Mouse (Mus musculus): ENCODE measurements at regions not wholly inside any gene's neighbourhood (a gene's known extent, or its start where the extent isn't known, plus 50 kb on each side); places are given as distances from the start of the nearest gene placed in this dataset.
A peak's percentile ranks its signal among the peaks of the same experiment; 100 is the strongest.

DNA sequence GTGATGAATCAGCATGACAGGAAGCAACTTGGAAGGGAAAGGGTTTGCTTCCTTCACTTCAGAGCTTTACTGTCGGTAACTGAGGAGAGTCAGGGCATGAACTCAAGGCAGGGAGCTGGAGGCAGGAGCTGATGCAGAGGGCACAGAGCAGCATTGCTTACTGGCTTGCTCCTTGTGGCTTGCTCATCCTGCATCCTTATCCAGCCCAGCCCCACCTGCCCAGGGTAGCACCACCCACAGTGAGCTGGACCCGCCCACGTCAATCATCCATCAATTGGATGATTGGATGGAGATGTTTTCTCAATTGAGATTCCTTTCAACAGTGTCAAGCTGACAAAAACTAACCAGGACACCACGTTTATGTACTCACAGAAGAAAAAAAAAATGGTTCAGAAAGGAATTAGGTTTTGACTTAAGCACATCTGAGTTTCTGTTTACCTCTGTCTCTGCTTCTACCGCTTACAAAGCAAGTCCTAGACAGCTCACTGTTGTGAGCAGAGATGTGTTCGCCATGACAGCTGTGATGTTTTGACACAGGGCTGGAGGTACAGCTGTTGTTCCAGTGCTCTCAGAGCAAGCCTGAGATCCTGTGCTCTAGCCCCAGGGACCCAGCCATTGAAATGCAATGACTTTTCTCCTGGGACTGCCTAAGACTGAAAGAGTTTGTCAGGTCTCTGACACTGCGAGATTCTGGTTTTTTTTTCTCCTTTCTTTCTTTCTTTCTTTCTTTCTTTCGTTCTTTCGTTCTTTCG, 186.6 kb upstream of the Hes1 start:
- ATAC-seq (replicated peaks; ENCODE audit: low FRiP score, low read depth) (no peak), DNase-seq (ENCODE audit: low spot score) (no peak)
- no peak overlapping the region for H3K27ac ChIP-seq
- H3K4me1 ChIP-seq (replicated peaks; ENCODE audit: insufficient read depth, low read length) = peaks cover 7% of the 10 kb centered on the region
- H3K4me3 ChIP-seq (replicated peaks; ENCODE audit: low read depth, low read length) = no peak overlapping the region
- 43% methylated on average over 10 of the region's 10 CpGs for WGBS
- no peaks in the 10 kb centered on the region for H3K9me3 ChIP-seq (replicated peaks; ENCODE audit: low read length)
- H3K9ac ChIP-seq (ENCODE audit: low read depth, low read length) = no peak overlapping the region
- no peak overlapping the region for H3K4me2 ChIP-seq (ENCODE audit: low read length)
- no peak for TF ChIP-seq CTCF (IDR thresholded peaks at IDR 0.05; ENCODE audit: low read depth)
- H3K36me3 ChIP-seq (ENCODE audit: insufficient read depth, low read length) = no peaks in the 10 kb centered on the region
- H3K27me3 ChIP-seq (ENCODE audit: insufficient read depth, low read length) = no peaks in the 10 kb centered on the region

DNA sequence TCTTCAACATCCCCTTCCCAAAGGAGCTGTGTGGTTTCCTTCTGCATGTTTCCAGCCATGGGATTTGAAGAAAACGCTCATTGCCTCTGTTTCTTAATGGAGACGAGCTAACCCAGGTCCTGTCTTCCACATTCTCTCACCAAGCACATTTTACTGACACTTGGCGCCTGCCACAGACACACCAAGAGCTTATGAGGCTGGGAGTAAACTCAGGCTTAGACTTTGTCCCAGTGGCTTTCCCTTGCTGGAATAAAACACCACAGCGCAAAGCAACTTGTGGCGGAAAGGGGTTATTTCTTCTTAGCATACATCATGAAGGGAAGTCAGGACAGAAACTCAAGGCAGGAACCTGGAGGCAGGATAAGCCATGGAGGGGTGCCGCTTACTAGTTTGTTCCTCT, 184.5 kb upstream of the Hes1 start:
- no peak for ATAC-seq (replicated peaks; ENCODE audit: low FRiP score, low read depth)
- no peak for DNase-seq (ENCODE audit: low spot score)
- Histone ChIP-seq H3K36me3 (ENCODE audit: insufficient read depth, low read length) (no peaks in the 10 kb centered on the region), H3K27ac (no peak overlapping the region), H3K4me1 (replicated peaks; ENCODE audit: insufficient read depth, low read length) (peaks cover 15% of the 10 kb centered on the region), H3K9ac (ENCODE audit: low read depth, low read length) (no peak overlapping the region), H3K27me3 (ENCODE audit: insufficient read depth, low read length) (no peaks in the 10 kb centered on the region), H3K4me3 (replicated peaks; ENCODE audit: low read depth, low read length) (no peak overlapping the region), H3K9me3 (replicated peaks; ENCODE audit: low read length) (no peaks in the 10 kb centered on the region), H3K4me2 (ENCODE audit: low read length) (no peak overlapping the region)
- TF ChIP-seq CTCF (IDR thresholded peaks at IDR 0.05; ENCODE audit: low read depth) = no peak
- 83% methylated on average over 6 of the region's 6 CpGs for WGBS

DNA sequence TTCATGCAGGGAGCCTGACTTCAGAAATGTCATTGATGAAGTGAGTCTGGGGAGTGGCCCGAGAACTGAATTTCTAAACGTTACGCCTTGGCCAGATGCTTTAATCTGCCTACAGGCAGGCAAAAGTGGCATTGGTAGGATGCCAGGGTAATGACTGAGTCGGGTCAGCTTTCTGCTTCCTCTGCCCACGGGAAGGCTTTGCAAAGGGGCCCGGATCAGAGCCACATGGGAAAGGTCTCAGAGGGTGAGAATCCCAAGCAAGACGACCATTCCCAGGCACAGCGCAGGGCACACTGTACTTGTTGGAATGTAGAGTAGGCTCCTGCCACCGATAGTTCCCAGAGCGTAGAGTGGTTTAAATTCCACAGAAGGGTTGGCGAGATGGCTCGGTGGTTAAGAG, 182.7 kb upstream of the Hes1 start:
- Histone ChIP-seq H3K9ac (ENCODE audit: low read depth, low read length) (no peak overlapping the region), H3K4me3 (replicated peaks; ENCODE audit: low read depth, low read length) (no peak overlapping the region), H3K27me3 (ENCODE audit: insufficient read depth, low read length) (no peaks in the 10 kb centered on the region), H3K36me3 (ENCODE audit: insufficient read depth, low read length) (no peaks in the 10 kb centered on the region), H3K4me2 (ENCODE audit: low read length) (no peak overlapping the region), H3K27ac (no peak overlapping the region), H3K9me3 (replicated peaks; ENCODE audit: low read length) (no peaks in the 10 kb centered on the region), H3K4me1 (replicated peaks; ENCODE audit: insufficient read depth, low read length) (peaks cover 17% of the 10 kb centered on the region)
- ATAC-seq (replicated peaks; ENCODE audit: low FRiP score, low read depth) (no peak), DNase-seq (ENCODE audit: low spot score) (no peak)
- WGBS = 44% methylated on average over 12 of the region's 12 CpGs
- TF ChIP-seq CTCF (IDR thresholded peaks at IDR 0.05; ENCODE audit: low read depth) = no peak

DNA sequence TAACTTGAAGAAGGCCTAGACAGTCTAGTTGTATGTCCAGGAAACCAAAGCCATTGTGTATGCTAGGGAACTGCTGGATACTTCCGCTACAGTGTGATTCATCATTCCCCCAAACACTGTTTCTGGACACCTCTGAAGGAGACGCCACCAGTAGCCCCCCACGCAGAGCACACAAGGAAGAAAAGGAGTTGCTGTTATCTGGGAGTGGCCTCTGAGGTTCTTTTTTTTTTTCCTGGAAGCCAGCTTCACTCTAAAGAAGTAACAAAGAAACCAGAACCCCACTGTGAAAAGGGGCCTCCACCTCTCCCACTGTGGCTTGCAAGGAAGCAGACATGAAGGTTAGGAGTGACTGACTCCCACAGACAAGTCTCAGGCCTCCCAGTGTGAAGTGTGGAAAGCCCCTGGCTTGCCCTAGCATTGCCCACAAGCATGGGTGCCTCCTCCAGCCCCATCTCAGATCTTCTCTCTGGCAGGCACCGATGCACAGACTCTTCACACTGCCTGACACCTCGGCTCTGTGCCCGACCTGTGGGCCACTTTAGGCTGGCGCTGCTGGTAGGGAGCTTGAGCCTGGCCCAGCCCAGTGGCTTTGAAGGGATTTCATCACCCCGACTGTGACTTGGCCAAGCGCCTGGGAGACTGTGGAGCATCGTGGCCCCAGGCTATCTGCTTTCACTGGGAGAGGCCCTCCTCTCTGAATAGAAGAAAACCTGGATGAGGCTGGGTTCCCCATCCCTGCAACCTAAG, 181.8 kb upstream of the Hes1 start:
- H3K27me3 ChIP-seq (ENCODE audit: insufficient read depth, low read length) = no peaks in the 10 kb centered on the region
- no peaks in the 10 kb centered on the region for H3K9me3 ChIP-seq (replicated peaks; ENCODE audit: low read length)
- no peaks in the 10 kb centered on the region for H3K36me3 ChIP-seq (ENCODE audit: insufficient read depth, low read length)
- peak; percentile 59 for DNase-seq (ENCODE audit: low spot score)
- no peak for TF ChIP-seq CTCF (IDR thresholded peaks at IDR 0.05; ENCODE audit: low read depth)
- no peak overlapping the region for H3K9ac ChIP-seq (ENCODE audit: low read depth, low read length)
- no peak overlapping the region for H3K4me3 ChIP-seq (replicated peaks; ENCODE audit: low read depth, low read length)
- WGBS = 21% methylated on average over 10 of the region's 10 CpGs
- no peak for ATAC-seq (replicated peaks; ENCODE audit: low FRiP score, low read depth)
- no peak overlapping the region for H3K4me2 ChIP-seq (ENCODE audit: low read length)
- H3K4me1 ChIP-seq (replicated peaks; ENCODE audit: insufficient read depth, low read length) = peaks cover 19% of the 10 kb centered on the region
- H3K27ac ChIP-seq = no peak overlapping the region

DNA sequence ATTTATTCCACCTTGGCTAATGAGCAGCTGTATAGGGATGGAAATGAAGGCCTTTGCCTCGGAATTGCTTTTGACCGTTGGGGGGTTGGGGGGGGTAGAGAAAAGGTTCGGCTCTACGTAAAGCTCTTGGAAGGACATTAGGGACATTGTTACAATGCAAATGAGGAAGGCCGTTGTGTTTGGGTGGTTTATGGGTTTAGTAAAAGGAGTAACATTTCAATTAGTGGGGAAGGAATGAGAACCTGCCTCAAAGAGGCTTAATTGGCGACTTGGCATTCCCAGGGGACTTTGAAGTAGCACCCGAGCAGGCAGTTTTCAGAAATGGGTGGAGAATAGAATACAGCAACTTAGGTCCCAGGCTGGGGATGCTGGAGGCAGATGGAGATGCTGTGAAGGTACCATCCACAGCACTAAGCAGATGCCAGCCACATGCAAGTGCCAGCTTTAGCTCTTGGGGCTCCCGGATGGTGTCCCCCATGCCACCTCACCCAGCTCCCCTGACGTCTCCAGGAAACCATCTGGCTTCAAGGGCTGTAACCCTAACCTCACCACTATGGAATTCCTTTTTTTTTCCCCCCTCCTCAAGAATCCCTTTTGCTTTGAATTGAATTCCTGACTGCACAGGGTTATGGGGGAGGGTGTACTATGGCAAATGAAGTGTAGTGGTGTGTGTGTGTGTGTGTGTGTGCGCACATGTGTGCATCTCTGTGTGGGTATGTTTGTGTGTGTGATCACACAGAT, 180.8 kb upstream of the Hes1 start:
- no peaks in the 10 kb centered on the region for H3K9me3 ChIP-seq (replicated peaks; ENCODE audit: low read length)
- no peak for TF ChIP-seq CTCF (IDR thresholded peaks at IDR 0.05; ENCODE audit: low read depth)
- no peak overlapping the region for H3K9ac ChIP-seq (ENCODE audit: low read depth, low read length)
- no peaks in the 10 kb centered on the region for H3K36me3 ChIP-seq (ENCODE audit: insufficient read depth, low read length)
- 38% methylated on average over 10 of the region's 10 CpGs for WGBS
- no peaks in the 10 kb centered on the region for H3K27me3 ChIP-seq (ENCODE audit: insufficient read depth, low read length)
- H3K4me3 ChIP-seq (replicated peaks; ENCODE audit: low read depth, low read length) = no peak overlapping the region
- DNase-seq (ENCODE audit: low spot score) (peak; percentile 61), ATAC-seq (replicated peaks; ENCODE audit: low FRiP score, low read depth) (0 out of 2 replicates have a peak, but pooled peaks have one; percentile 41)
- no peak overlapping the region for H3K27ac ChIP-seq
- H3K4me1 ChIP-seq (replicated peaks; ENCODE audit: insufficient read depth, low read length) = peaks cover 19% of the 10 kb centered on the region
- no peak overlapping the region for H3K4me2 ChIP-seq (ENCODE audit: low read length)

DNA sequence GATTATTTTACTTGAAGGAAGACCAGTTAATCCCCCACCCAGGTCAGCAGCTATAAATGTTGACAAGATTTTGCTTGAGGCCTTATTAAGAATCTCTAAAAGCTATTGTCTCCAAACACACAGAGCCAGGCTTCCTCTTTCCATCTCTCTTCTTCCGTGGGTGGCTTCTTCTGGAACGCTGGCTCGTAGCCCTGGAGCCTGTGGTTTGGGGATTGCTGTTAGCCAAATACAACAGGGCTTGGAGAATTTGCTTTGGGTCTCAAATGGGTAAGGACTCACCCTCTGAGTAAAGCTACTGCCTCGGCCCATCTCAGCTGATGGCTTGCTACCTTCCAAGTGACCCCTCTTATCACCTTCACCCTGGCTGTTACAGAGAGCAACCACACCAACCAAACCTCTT, 179.3 kb upstream of the Hes1 start:
- H3K9ac ChIP-seq (ENCODE audit: low read depth, low read length) = no peak overlapping the region
- no peak overlapping the region for H3K4me2 ChIP-seq (ENCODE audit: low read length)
- 80% methylated on average over 4 of the region's 4 CpGs for WGBS
- no peak for TF ChIP-seq CTCF (IDR thresholded peaks at IDR 0.05; ENCODE audit: low read depth)
- no peaks in the 10 kb centered on the region for H3K27me3 ChIP-seq (ENCODE audit: insufficient read depth, low read length)
- H3K36me3 ChIP-seq (ENCODE audit: insufficient read depth, low read length) = no peaks in the 10 kb centered on the region
- H3K27ac ChIP-seq = no peak overlapping the region
- peaks cover 24% of the 10 kb centered on the region for H3K4me1 ChIP-seq (replicated peaks; ENCODE audit: insufficient read depth, low read length)
- ATAC-seq (replicated peaks; ENCODE audit: low FRiP score, low read depth) (no peak), DNase-seq (ENCODE audit: low spot score) (no peak)
- H3K9me3 ChIP-seq (replicated peaks; ENCODE audit: low read length) = no peaks in the 10 kb centered on the region
- no peak overlapping the region for H3K4me3 ChIP-seq (replicated peaks; ENCODE audit: low read depth, low read length)

All from kidney, postnatal 0 days (tissue).